Mouse (Mus musculus) hindbrain, postnatal 0 days (tissue): Measurements from ENCODE around the gene Rnf130. TPM values are rescaled to one million over a fixed set of nuclear protein-coding genes. Genes with fewer than 3 reads are reported as not detected.

ENCODE experiments used
- ATAC-seq: fragments of 200-750 bp; cut with Nextera tagmentation; 2 replicates; pipeline ENCODE4 v1.8.0; 2017; ENCODE audit warnings: mild to moderate bottlenecking, moderate TSS enrichment, moderate library complexity
- DNase-seq: peaks from one replicate; pipeline ENCODE4 v3.0.0-alpha.2; 2015; ENCODE audit warnings: low spot score
- H3K27ac ChIP-seq: fragments of 300-500 bp; sonication (generic); 2 replicates; pipeline ENCODE4 v1.5.1; 2014; ENCODE audit warnings: mild to moderate bottlenecking
- H3K27me3 ChIP-seq: fragments of 300-500 bp; sonication (generic); 2 replicates; pipeline ENCODE4 v1.6.1; 2014; ENCODE audit warnings: low read length, mixed read lengths; ENCODE audit not compliant: insufficient read depth
- H3K36me3 ChIP-seq: fragments of 300-500 bp; sonication (generic); 2 replicates; pipeline ENCODE4 v1.6.1; 2014; ENCODE audit warnings: low read length, mixed read lengths; ENCODE audit not compliant: insufficient read depth
- H3K4me1 ChIP-seq: fragments of 300-500 bp; sonication (generic); 2 replicates; pipeline ENCODE4 v1.6.1; 2014; ENCODE audit warnings: antibody characterized with exemption, low read length, mixed read lengths; ENCODE audit not compliant: insufficient read depth
- H3K4me2 ChIP-seq: fragments of 300-500 bp; sonication (generic); 2 replicates; pipeline ENCODE4 v1.6.1; 2014; ENCODE audit warnings: low read depth, mild to moderate bottlenecking, low read length, moderate library complexity, mixed read lengths
- H3K4me3 ChIP-seq: fragments of 300-500 bp; sonication (generic); 2 replicates; pipeline ENCODE4 v1.5.1; 2014; ENCODE audit warnings: low read length
- H3K9ac ChIP-seq: fragments of 300-500 bp; sonication (generic); replicated peaks from 2 replicates; pipeline ENCODE4 v1.6.1; 2014; ENCODE audit warnings: mild to moderate bottlenecking, low read length, moderate library complexity, mixed read lengths
- H3K9me3 ChIP-seq: fragments of 300-500 bp; sonication (generic); 2 replicates; pipeline ENCODE4 v1.6.1; 2016; ENCODE audit warnings: low read length, mixed read lengths
- CTCF ChIP-seq: IDR thresholded peaks from 2 replicates; pipeline ENCODE4 v1.5.1; 2016; ENCODE audit warnings: antibody characterized with exemption, control low read depth, low read depth
- WGBS: fragments of 180-500 bp; shearing (Covaris S2); extraction: QIAGEN DNeasy Blood & Tissue Kit; methylation state at CpG from one replicate; pipeline ENCODE4 v1.1.7; 2014; 5-methylcytosine and 5-hydroxymethylcytosine counted together
- microRNA counts: library from miRNA; unstranded; fragments of <30 nt; microRNA quantifications from one replicate; lab custom pipeline; 2015
- microRNA-seq, 2 experiments: library from miRNA; unstranded; fragments of <30 nt; microRNA quantifications; one replicate each; pipeline ENCODE4; 2016
- polyA plus RNA-seq: library from polyadenylated mRNA; unstranded; fragments of >200 nt; fragmentation: Nextera tagmentation; extraction: Ambion mirVana; gene quantifications from 2 replicates; pipeline ENCODE4 v1.2.1, GENCODE M21; 2015
- total RNA-seq: library from RNA; depleted of rRNA; stranded (reverse); fragments of >200 nt; gene quantifications from 2 replicates; pipeline ENCODE4 v1.2.3, GENCODE M21; 2014; rRNA removed

Rnf130 gene
- total and polyA plus RNA-seq, 2 experiments from 2014 or later: 60.6 to 73.2 TPM

- no peak for TF ChIP-seq CTCF
- H3K4me1 ChIP-seq: no peaks in the 10 kb centered on the region
- H3K4me2 ChIP-seq: no peak overlapping the region
- DNase-seq (no peak), ATAC-seq (no peak)
- H3K27ac ChIP-seq: no peak overlapping the region
- H3K9me3 ChIP-seq: no peaks in the 10 kb centered on the region
- H3K4me3 ChIP-seq: no peak overlapping the region
- WGBS: 69% methylated on average over 9 of the region's 9 CpGs
- H3K36me3 ChIP-seq: peaks cover 79% of the 10 kb centered on the region
- H3K27me3 ChIP-seq: no peaks in the 10 kb centered on the region
- no peak overlapping the region for H3K9ac ChIP-seq
Measured at GRCm38 (mm10) chr11:50154166-50154565, 129.0 kb downstream of the Rnf130 start.

MicroRNAs within 50 kb of the gene (microRNA counts, 519-probe panel; counts per million panel counts)
- microRNA mmu-miR-340-3p (lab: Ali Mortazavi, UCI) (3,005 counts per million, percentile 47 among the panel's probes with 10 or more counts), microRNA mmu-miR-340-5p (lab: Ali Mortazavi, UCI) (5,536 counts per million, percentile 90 among the panel's probes with 10 or more counts)

Small RNA genes lying within 50 kb of the gene (microRNA-seq; reads per million reads assigned to microRNA genes)
- gene Mir340: 925 to 985 reads per million in 2 experiments

Other genes starting within 250 kb of the Rnf130 start
- 2.5 and 3.8 TPM in 2 replicates for gene Gfpt2, start 231.2 kb upstream of the Rnf130 start, total RNA-seq
- 5.0 and 5.4 TPM in 2 replicates for gene Gfpt2, start 231.2 kb upstream of the Rnf130 start, polyA plus RNA-seq
- 124 and 127 TPM in 2 replicates for gene Mapk9, start 178.6 kb upstream of the Rnf130 start, total RNA-seq
- 66.4 and 70.4 TPM in 2 replicates for gene Mapk9, start 178.6 kb upstream of the Rnf130 start, polyA plus RNA-seq
- gene Rasgef1c, start 123.5 kb upstream of the Rnf130 start, total RNA-seq: 50.2 and 53.9 TPM in 2 replicates
- gene Rasgef1c, start 123.5 kb upstream of the Rnf130 start, polyA plus RNA-seq: 44.9 and 45.2 TPM in 2 replicates
- 62.4 and 62.6 TPM in 2 replicates for gene Tbc1d9b, start 106.0 kb downstream of the Rnf130 start, total RNA-seq
- 32.1 and 33.5 TPM in 2 replicates for gene Tbc1d9b, start 106.0 kb downstream of the Rnf130 start, polyA plus RNA-seq
- gene Mrnip, start 149.1 kb downstream of the Rnf130 start, total RNA-seq: 40.8 and 44.2 TPM in 2 replicates
- 33.5 and 34.0 TPM in 2 replicates for gene Mrnip, start 149.1 kb downstream of the Rnf130 start, polyA plus RNA-seq
- gene Sqstm1, start 185.5 kb downstream of the Rnf130 start, total RNA-seq: 289 and 299 TPM in 2 replicates
- gene Sqstm1, start 185.5 kb downstream of the Rnf130 start, polyA plus RNA-seq: 412 and 450 TPM in 2 replicates
- gene Mgat4b, start 185.5 kb downstream of the Rnf130 start, total RNA-seq: 108 and 134 TPM in 2 replicates
- gene Mgat4b, start 185.5 kb downstream of the Rnf130 start, polyA plus RNA-seq: 67.8 and 74.6 TPM in 2 replicates
- gene Ltc4s, start 213.3 kb downstream of the Rnf130 start, total RNA-seq: 4.0 and 6.8 TPM in 2 replicates
- 5.9 and 7.1 TPM in 2 replicates for gene Ltc4s, start 213.3 kb downstream of the Rnf130 start, polyA plus RNA-seq